Mouse (Mus musculus) embryonic fibroblast, embryonic 13.5 days (primary cell): ENCODE data around the gene Pik3r5. TPM values are rescaled to one million over a fixed set of nuclear protein-coding genes. Genes with fewer than 3 reads are reported as not detected.

Experiments
- H3K27ac ChIP-seq: 2 replicates; pipeline ENCODE4 v1.5.1; 2012; ENCODE audit warnings: low read length, control low read depth, inconsistent platforms; ENCODE audit not compliant: insufficient read depth
- H3K4me1 ChIP-seq: 2 replicates; pipeline ENCODE4 v1.6.1; 2011; ENCODE audit warnings: low read length; ENCODE audit not compliant: control insufficient read depth, insufficient read depth
- H3K4me3 ChIP-seq: 2 replicates; pipeline ENCODE4 v1.5.1; 2011; ENCODE audit warnings: mild to moderate bottlenecking, control low read depth, low read length; ENCODE audit not compliant: insufficient read depth
- CTCF ChIP-seq: IDR thresholded peaks from 2 replicates; pipeline ENCODE4 v1.5.1; 2011; ENCODE audit warnings: mild to moderate bottlenecking, control low read depth, low read length, moderate library complexity, borderline replicate concordance; ENCODE audit not compliant: insufficient read depth
- POLR2A ChIP-seq: IDR thresholded peaks from 2 replicates; pipeline ENCODE4 v1.6.1; 2011; ENCODE audit warnings: low read depth, mild to moderate bottlenecking, control low read depth, low read length, moderate library complexity
- polyA plus RNA-seq: library from polyadenylated mRNA; stranded (reverse); fragments of >200 nt; gene quantifications from 2 replicates; pipeline ENCODE4 v1.2.4, GENCODE M21; 2011; ENCODE audit warnings: low read depth; ENCODE audit not compliant: missing spikeins, insufficient read length

Gene Pik3r5
- polyA plus RNA-seq, 1 experiment, result 0.86 TPM

GRCm38 (mm10) chr11:68519362-68519761 is 87.4 kb downstream of the Pik3r5 start:
- no peak overlapping the region for H3K4me3 ChIP-seq
- TF ChIP-seq POLR2A (no peak), CTCF (no peak)
- no peaks in the 10 kb centered on the region for H3K4me1 ChIP-seq
- H3K27ac ChIP-seq, result no peak overlapping the region

GRCm38 (mm10) chr11:68519815-68520214 is 87.9 kb downstream of the Pik3r5 start:
- TF ChIP-seq POLR2A, result no peak
- no peak for TF ChIP-seq CTCF
- Histone ChIP-seq H3K4me3 (no peak overlapping the region), H3K4me1 (no peaks in the 10 kb centered on the region), H3K27ac (no peak overlapping the region)

GRCm38 (mm10) chr11:68520439-68520838 is 88.5 kb downstream of the Pik3r5 start:
- Histone ChIP-seq H3K27ac (no peak overlapping the region), H3K4me3 (no peak overlapping the region), H3K4me1 (no peaks in the 10 kb centered on the region)
- no peak for TF ChIP-seq POLR2A
- no peak for TF ChIP-seq CTCF

- H3K27ac ChIP-seq, result no peak overlapping the region
- TF ChIP-seq POLR2A (no peak), CTCF (no peak)
- H3K4me1 ChIP-seq, result no peaks in the 10 kb centered on the region
- no peak overlapping the region for H3K4me3 ChIP-seq
Observed at GRCm38 (mm10) chr11:68521352-68521751, 89.4 kb downstream of the Pik3r5 start.

- TF ChIP-seq CTCF, result no peak
- no peak for TF ChIP-seq POLR2A
- H3K4me1 ChIP-seq, result no peaks in the 10 kb centered on the region
- H3K4me3 ChIP-seq, result no peak overlapping the region
- no peak overlapping the region for H3K27ac ChIP-seq
Observed at GRCm38 (mm10) chr11:68526441-68526840, 94.5 kb downstream of the Pik3r5 start.

GRCm38 (mm10) chr11:68531066-68531806 is 99.3 kb downstream of the Pik3r5 start:
- TF ChIP-seq CTCF (peak; percentile 58), POLR2A (no peak)
- H3K27ac ChIP-seq, result no peak overlapping the region
- H3K4me1 ChIP-seq, result no peaks in the 10 kb centered on the region
- H3K4me3 ChIP-seq, result no peak overlapping the region

- Histone ChIP-seq H3K27ac (no peak overlapping the region), H3K4me3 (no peak overlapping the region), H3K4me1 (no peaks in the 10 kb centered on the region)
- no peak for TF ChIP-seq POLR2A
- no peak for TF ChIP-seq CTCF
Observed at GRCm38 (mm10) chr11:68531941-68532535, 100.1 kb downstream of the Pik3r5 start.

- TF ChIP-seq CTCF (no peak), POLR2A (no peak)
- no peaks in the 10 kb centered on the region for H3K4me1 ChIP-seq
- H3K4me3 ChIP-seq, result no peak overlapping the region
- H3K27ac ChIP-seq, result no peak overlapping the region
Observed at GRCm38 (mm10) chr11:68532773-68533172, 100.9 kb downstream of the Pik3r5 start.

GRCm38 (mm10) chr11:68533971-68534475 is 102.1 kb downstream of the Pik3r5 start:
- no peak for TF ChIP-seq CTCF
- no peak for TF ChIP-seq POLR2A

GRCm38 (mm10) chr11:68536026-68536425 is 104.1 kb downstream of the Pik3r5 start:
- no peak overlapping the region for H3K4me3 ChIP-seq
- H3K4me1 ChIP-seq, result no peaks in the 10 kb centered on the region; the same call in 1 of the 2 replicates
- H3K27ac ChIP-seq, result no peak overlapping the region
- TF ChIP-seq CTCF, result no peak
- no peak for TF ChIP-seq POLR2A

More at GRCm38 (mm10) chr11:68533971-68534475, 102.1 kb downstream of the Pik3r5 start:
- Histone ChIP-seq H3K27ac (no peak overlapping the region), H3K4me3 (no peak overlapping the region), H3K4me1 (no peaks in the 10 kb centered on the region)
